Mouse (Mus musculus) ES-E14 (cell line): ENCODE results near the gene Sox9. TPM values are rescaled to one million over a fixed set of nuclear protein-coding genes. Genes with fewer than 3 reads are reported as not detected.
A peak's percentile ranks its signal among the peaks of the same experiment; 100 is the strongest.

Experiments
- DNase-seq: peaks from one replicate; pipeline ENCODE4 v3.0.0-alpha.2; 2013; ENCODE audit warnings: low read depth, low spot score
- H3K27ac ChIP-seq: 2 replicates; pipeline ENCODE4 v1.5.1; 2012; ENCODE audit warnings: low read depth, mild to moderate bottlenecking, low read length, moderate library complexity, mixed read lengths; ENCODE audit not compliant: poor library complexity, insufficient read depth, severe bottlenecking
- H3K36me3 ChIP-seq: 2 replicates; pipeline ENCODE4 v1.6.1; 2012; ENCODE audit warnings: mild to moderate bottlenecking, low read length, moderate library complexity, mixed read lengths; ENCODE audit not compliant: control insufficient read depth, poor library complexity, insufficient read depth, severe bottlenecking
- H3K4me1 ChIP-seq, 2 experiments: fragments of 150-350 bp in 1 of 2; sonication (generic) in 1 of 2; 2 replicates each; pipeline ENCODE4 v1.6.1; 2012; ENCODE audit warnings: low read length in 2 of 2, mild to moderate bottlenecking in 1 of 2, mixed read lengths in 1 of 2; ENCODE audit not compliant: control insufficient read depth in 2 of 2, insufficient read depth in 2 of 2, poor library complexity in 1 of 2
- H3K4me3 ChIP-seq, 2 experiments: fragments of 150-350 bp in 1 of 2; sonication (generic) in 1 of 2; 2 replicates each; pipeline ENCODE4 v1.5.1; 2012; ENCODE audit warnings: low read length in 2 of 2, low read depth in 1 of 2, mild to moderate bottlenecking in 1 of 2, mixed read lengths in 1 of 2; ENCODE audit not compliant: insufficient read depth in 1 of 2, poor library complexity in 1 of 2, severe bottlenecking in 1 of 2
- H3K9ac ChIP-seq: 2 replicates; pipeline ENCODE4 v1.6.1; 2012; ENCODE audit warnings: low read depth, mild to moderate bottlenecking, low read length, mixed read lengths; ENCODE audit not compliant: poor library complexity, insufficient read depth, severe bottlenecking
- H3K9me3 ChIP-seq: fragments of 150-350 bp; sonication (generic); 2 replicates; pipeline ENCODE4 v1.6.1; 2012; ENCODE audit warnings: low read depth, mild to moderate bottlenecking, low read length; ENCODE audit not compliant: control insufficient read depth, insufficient read depth
- CHD2 ChIP-seq: IDR thresholded peaks from 2 replicates; pipeline ENCODE4 v1.6.1; 2014; ENCODE audit warnings: mild to moderate bottlenecking, low read depth, low read length, inconsistent platforms
- HCFC1 ChIP-seq: IDR thresholded peaks from 2 replicates; pipeline ENCODE4 v1.6.1; 2012; ENCODE audit warnings: low read length, inconsistent platforms, borderline replicate concordance; ENCODE audit not compliant: insufficient read depth
- MAFK ChIP-seq: IDR thresholded peaks from 2 replicates; pipeline ENCODE4 v1.6.1; 2014; ENCODE audit warnings: mild to moderate bottlenecking, low read depth, low read length, inconsistent platforms; ENCODE audit not compliant: insufficient read depth
- ZC3H11A ChIP-seq: IDR thresholded peaks from 2 replicates; pipeline ENCODE4 v1.6.1; 2012; ENCODE audit warnings: low read depth, mild to moderate bottlenecking, inconsistent platforms, low read length, borderline replicate concordance
- ZNF384 ChIP-seq: IDR thresholded peaks from 2 replicates; pipeline ENCODE4 v1.6.1; 2012; ENCODE audit warnings: low read depth, low read length, inconsistent platforms
- in situ Hi-C, 2 experiments: fragments of 600-800 bp; cut with MboI; formaldehyde crosslinking; loops; one replicate each; pipeline ENCODE4 v1.15.1; 2025; ENCODE audit warnings: low sequenced_read_pairs in 2 of 2, inconsistent platforms in 1 of 2; ENCODE audit not compliant: unreplicated experiment in 2 of 2
- total RNA-seq: library from RNA; depleted of rRNA; stranded (reverse); fragments of 300-350 nt; gene quantifications from 2 replicates; pipeline ENCODE4 v1.2.3, GENCODE M21; 2012

Sox9 gene
- total RNA-seq, 1 experiment = 0.27 TPM

DNA sequence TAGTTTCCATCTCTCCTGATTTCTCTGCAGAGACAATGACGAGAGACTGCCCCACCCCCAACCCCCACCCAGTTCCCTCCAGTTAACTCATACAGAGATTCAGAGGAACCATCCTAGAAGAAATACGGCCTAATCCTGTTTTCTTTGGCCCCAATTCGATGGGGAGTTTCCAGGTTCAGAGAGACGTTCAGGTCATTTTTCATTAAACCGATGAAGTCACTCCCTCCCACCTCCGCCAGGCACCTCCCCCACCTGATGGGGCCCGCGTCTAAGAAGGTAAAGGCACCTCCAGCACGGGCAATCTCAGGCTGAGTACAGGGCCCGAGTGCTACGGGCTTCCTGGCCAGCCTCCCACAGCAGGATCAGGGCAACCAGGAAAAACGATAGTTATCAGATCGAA is 6.3 kb downstream of the Sox9 start:
- H3K27ac ChIP-seq = no peak overlapping the region
- peaks cover 0 to 8% of the 10 kb centered on the region in 2 experiments; a peak in 1 of 4 replicates for H3K4me1 ChIP-seq
- no peaks in the 10 kb centered on the region for H3K9me3 ChIP-seq
- H3K36me3 ChIP-seq = no peaks in the 10 kb centered on the region
- DNase-seq = no peak
- TF ChIP-seq ZC3H11A = no peak
- no peak for TF ChIP-seq HCFC1
- TF ChIP-seq ZNF384 = no peak
- TF ChIP-seq MAFK = no peak
- TF ChIP-seq CHD2 = no peak
- no peak overlapping the region for H3K4me3 ChIP-seq
- no peak overlapping the region for H3K9ac ChIP-seq
- in situ Hi-C loops = loop anchor here (25.0 kb wide), 1 partner anchor 374 kb away; no protein-coding TSS in a partner anchor

DNA sequence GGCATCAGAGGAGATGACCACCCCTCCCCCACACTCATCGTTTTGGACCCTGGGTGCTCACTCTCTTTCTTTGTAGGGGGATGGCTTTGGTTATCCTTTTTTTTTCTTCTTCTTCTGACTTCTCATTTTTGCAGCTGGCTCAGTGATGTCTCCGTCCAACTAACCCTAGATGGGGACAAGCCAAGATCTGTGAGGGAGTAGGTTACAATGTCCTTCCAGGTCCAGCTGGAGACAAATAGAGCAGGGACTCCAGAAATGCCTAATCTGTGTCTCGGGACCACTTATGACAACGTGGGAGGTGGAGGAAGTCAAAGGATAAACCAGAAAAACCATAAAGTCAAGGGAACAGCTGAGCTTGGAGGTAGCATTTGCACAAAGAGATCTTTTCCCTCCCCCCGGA is 14.4 kb downstream of the Sox9 start:
- Histone ChIP-seq H3K9ac (no peak overlapping the region), H3K4me1 (peaks cover 2 to 9% of the 10 kb centered on the region in 2 experiments; a peak in 3 of 4 replicates), H3K9me3 (no peaks in the 10 kb centered on the region), H3K36me3 (no peaks in the 10 kb centered on the region), H3K4me3 (no peak overlapping the region), H3K27ac (no peak overlapping the region)
- TF ChIP-seq ZNF384 (no peak), MAFK (no peak), CHD2 (no peak), ZC3H11A (no peak), HCFC1 (no peak)
- DNase-seq = no peak
- in situ Hi-C loops = loop anchor here (5.0 to 25.0 kb wide), 2 partner anchors 366 to 776 kb away; no protein-coding TSS in a partner anchor

DNA sequence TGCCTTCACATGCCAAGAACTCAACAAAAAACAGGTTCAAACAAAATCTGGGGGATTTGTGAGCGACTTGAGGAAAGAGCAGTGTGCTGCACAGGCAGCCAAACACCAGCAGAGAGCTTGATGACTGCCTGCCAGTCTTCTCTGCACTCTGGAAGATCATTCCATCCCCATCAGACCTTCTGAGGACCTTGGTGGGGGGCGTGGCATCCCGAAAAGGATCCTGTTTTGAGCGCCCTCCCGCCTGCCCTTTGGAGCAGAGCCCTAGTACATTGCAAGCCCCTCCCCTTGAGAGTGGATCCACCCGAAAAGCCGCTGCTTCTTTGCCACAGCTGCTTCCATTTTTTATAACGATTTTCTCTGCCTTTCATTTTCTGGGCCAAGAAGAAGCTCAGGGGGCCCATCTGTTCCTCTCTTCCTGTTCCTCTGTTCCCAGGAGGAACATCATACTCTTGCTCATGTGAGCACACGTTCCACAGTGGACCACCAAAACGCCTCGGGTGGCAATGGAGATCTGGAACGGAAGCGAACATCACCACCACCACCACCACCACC is 16.9 kb downstream of the Sox9 start:
- no peak for DNase-seq
- in situ Hi-C loops = loop anchor here (5.0 to 25.0 kb wide), 2 partner anchors 363 to 773 kb away; no protein-coding TSS in a partner anchor
- Histone ChIP-seq H3K9me3 (no peaks in the 10 kb centered on the region), H3K9ac (no peak overlapping the region), H3K27ac (no peak overlapping the region), H3K4me1 (peaks cover 2 to 9% of the 10 kb centered on the region in 2 experiments; a peak in 3 of 4 replicates), H3K4me3 (0 out of 4 replicates have a peak overlapping the region, but pooled peaks of 1 of the 2 experiments have one; percentile 28), H3K36me3 (no peaks in the 10 kb centered on the region)
- TF ChIP-seq CHD2 = no peak
- no peak for TF ChIP-seq ZNF384
- TF ChIP-seq ZC3H11A = no peak
- no peak for TF ChIP-seq HCFC1
- TF ChIP-seq MAFK = no peak

DNA sequence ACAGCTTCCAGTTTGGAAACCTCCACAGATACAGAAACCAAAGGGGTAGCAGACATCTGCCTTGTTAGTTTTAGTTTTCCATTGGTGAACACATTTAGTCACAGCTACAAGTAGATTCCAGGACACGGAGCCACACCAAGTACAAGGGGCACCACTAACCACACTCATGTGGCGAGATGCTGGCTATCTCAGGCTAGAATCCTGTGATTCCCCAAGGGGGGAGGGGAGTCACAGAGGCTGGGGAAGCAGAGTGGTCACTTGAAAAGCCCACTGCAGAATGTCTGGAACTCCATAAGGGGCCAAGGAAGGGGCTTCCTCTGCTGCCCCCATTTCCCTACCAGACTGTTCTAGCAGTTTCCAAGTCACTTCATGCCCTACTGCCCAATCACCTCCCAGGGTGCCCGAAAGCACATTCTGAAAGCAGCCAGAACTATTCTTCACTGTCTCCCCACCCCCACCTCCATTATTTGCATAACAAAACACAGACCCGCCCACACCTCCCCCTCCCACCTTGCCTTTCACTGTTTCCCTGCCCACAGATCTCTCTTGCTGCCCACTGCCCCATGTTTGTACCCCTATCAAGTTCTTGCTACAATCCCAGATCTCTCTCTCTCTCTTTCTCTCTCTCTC is 19.3 kb downstream of the Sox9 start:
- no peak for TF ChIP-seq MAFK
- no peak for TF ChIP-seq HCFC1
- no peak for TF ChIP-seq CHD2
- TF ChIP-seq ZNF384 = no peak
- no peak for TF ChIP-seq ZC3H11A
- Histone ChIP-seq H3K4me3 (no peak overlapping the region), H3K27ac (no peak overlapping the region), H3K9me3 (no peaks in the 10 kb centered on the region), H3K4me1 (peaks cover 2 to 9% of the 10 kb centered on the region in 2 experiments; a peak in 3 of 4 replicates), H3K9ac (no peak overlapping the region), H3K36me3 (no peaks in the 10 kb centered on the region)
- in situ Hi-C loops = loop anchor here in 1 of 2 experiments (25.0 kb wide), 1 partner anchor 761 kb away; no protein-coding TSS in a partner anchor
- DNase-seq = no peak
